Mouse (Mus musculus) urinary bladder, postnatal 10 days (tissue): Measurements from ENCODE around the gene Hps4.
"Not testable (repeated sequence)": the region's sequence is repeated elsewhere in the genome, so short reads cannot be mapped to it uniquely, and the experiment has no call there.

Experiments
- DNase-seq: peaks from one replicate; pipeline ENCODE4 v3.0.0; 2022; ENCODE audit warnings: low spot score

Hps4 gene

DNA sequence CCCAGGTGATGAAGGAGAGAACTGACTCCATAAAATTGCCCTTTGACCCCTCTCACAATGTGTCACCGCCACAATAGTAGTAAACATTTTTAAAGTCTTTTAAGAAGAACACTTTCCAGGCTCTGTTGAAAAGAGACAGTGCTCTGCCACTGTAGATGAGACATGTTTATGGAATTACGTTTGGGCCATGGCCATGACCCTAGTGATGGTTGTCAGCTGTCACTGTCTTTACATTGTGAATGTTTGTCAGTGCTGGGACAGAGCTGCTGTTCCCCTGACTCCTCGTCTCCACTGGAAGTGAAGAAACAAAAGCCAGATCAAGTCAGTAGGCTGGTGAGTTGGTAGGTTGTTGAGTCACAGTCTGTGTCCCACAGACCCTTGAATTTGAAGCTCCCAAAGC is 59.6 kb downstream of the Hps4 start:
- no peak for DNase-seq

DNA sequence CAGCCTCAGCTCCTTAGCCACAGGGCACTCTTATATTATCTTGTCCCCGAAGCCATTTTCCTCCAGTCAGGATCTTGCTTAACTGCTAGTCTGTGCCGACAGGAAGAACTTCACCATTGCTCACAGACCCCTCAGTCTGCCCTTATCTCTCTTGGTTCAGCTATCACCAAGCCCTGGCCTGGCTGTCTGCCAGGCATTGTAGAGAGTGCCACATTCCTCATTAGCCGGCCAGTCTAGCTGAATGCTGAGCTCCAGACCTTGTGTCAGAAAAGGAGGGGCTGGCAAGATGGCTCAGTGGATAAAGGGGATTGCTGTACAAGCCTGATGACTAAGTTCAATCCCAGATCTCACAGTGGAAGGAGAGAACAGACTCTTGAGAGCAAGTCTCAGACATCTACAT is 63.1 kb downstream of the Hps4 start:
- DNase-seq, result no peak

DNA sequence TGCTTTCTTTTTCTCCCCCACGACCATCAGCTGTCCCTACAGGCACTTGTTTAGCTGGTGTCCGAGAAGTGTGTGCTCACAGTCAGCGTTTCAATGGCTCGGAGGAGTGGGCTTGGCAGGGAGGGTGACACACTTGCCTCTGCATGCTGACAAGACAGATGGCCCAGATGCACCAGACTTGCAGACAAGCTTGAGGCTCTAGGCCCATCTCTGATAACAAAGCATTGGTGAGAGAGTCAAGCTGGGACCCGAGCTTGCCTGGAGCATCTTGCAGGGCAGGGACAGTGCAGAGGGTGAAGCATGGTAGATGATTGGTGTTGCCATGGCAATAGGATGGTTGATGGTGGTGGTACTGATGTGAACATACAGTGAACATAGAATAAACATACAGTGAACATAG is 66.4 kb downstream of the Hps4 start:
- DNase-seq, result no peak

DNA sequence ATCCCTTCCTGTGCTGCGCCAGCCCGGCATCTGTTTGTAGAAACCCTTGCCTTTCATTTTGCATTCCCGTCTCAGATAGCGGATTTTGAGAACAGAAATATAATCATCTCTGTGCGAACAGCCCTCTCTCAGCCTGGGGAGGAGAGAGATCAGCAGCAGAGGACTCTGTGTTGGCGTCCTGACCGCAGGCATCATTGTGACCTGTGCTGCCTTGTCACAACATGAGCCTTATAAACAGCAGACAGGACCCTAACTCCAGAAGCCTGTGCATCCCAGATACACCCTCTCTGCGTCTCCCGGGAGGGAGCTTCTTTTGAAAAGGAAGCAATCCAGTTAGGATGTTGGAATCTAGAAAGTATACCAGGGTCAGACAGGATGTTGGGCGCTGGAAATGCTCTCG is 68.2 kb downstream of the Hps4 start:
- DNase-seq, result no peak

DNA sequence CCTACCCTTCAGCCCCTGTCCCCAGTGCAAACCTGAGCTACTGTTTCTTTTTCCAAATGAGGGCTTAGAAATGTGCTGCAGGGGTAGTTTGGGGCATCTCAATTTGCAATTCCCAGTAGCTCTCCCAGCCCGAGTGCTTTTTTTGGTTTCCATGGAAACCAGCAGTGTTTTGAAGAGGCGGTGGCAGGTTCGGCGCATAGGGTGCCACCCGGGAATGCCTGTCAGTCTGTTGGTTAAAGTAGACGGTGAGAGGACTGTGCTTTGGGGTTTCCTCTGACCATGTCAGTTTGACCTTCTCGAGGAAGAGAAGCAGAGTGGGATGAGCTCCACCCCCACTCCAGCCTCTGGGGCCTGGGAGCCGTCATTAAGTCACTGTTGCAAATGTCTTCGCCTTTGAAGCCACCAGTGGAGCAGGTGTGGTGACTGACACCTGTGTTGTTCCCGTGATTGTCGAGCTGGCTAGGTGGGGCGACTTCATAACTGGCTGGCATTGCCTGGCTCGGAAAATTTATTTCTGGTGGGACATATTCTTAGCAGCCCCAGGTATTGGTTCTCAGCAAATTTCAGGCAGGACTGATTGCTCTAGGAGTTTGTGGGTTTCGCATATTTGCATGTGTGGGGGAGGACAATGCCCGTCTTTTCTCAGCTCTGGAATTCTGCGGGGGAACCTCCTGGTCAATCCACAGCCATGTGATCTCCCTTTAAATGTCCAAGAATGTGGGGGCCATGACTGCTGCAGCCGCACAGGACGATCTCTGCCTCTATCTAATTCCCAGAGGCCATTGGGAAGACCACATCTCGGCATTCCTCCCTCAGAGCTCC is 68.8 kb downstream of the Hps4 start:
- no peak for DNase-seq

DNA sequence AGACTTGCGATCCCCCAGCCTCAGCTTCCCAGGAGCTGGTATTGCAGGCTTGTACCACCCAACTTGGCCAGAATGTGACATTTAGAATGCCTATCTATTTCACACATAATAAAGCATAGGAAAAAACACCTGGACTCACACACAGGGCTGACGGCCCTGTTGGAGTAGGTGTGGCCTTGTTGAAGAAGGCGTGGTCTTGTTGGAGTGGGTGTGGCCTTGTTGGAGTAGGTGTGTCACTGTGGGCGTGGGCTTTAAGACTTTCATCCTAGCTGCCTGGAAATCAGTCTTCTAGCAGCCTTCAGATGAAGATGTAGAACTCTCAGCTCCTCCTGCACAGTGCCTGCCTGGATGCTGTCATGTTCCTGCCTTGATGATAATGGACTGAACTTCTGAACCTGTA is 69.9 kb downstream of the Hps4 start:
- not testable (repeated sequence) for DNase-seq

DNA sequence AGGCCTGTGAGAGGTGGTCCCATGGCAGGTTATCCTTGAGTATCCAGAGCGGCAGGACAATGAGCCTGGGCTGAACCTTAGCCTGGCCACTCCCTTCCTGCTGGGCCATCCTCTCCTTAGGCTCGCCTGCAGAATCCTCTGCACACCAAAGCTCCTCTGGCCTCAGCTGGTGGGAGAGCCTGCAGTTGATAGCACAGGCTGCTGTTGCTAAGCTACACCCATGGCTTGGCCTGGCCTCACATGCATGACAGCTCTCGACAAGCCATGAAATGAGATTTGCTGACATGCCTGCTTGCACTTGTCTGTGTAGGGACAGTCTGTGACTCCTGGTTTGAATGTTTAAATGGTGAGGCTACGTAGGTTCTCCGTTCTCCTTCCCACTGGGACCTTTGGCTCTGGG is 73.8 kb downstream of the Hps4 start:
- DNase-seq, result no peak

DNA sequence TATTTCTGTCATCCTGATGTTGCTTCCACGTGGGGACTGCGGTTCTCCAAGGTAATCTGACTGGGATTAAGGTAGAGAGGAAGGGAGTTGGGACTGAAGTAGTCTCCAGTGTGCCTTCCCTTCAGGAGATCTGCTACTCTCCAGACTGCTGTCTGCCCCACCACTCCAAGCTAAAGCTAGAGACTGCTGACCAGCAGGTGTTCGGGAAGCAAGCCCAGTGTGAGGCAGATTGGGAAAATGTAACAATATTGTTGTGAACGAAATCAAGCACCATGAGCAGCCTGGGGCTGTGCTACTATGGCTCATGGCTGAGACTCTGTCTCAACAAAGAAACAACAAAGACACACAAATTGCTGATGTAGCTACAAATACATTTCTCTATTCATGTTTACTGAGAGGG is 75.1 kb downstream of the Hps4 start:
- DNase-seq, result no peak

DNA sequence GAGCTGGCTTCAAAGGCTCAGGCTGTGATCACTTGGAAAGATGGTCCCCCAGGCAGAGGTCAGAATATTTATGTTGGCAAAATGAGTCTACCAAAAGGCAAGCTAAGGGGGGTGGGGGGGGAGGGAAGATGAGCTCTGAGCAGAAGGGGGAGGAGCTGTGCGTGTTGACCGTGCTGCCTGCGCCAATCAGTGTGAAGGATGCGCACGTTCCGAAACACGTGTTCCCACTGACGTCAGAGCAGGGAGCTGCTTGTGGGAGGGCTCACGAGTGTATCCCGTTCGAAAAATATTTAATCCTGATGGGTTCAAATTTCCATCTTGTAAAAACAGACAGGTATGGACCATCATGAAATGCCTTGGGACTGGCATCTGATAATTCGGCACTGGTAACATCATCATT is 76.7 kb downstream of the Hps4 start:
- no peak for DNase-seq

DNA sequence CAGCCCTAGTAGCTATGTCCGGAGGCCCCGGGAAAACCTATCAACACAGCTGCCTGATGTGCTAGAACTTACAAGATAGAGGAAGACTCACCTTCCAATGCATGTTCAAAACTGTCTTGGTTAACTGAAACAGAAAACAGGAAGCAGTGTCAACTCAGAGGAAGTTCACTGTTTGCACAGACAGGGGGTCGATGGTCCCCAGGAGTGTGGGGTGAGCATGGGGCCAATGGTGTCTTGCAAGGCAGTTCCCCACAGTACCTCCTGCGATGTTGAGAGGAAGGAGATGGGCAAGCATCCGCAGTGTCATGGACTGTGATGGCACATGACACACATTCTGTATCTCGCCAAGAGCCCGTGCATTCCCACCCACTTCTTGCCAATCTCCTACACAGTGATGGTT is 83.8 kb downstream of the Hps4 start:
- peak; percentile 6 for DNase-seq

DNA sequence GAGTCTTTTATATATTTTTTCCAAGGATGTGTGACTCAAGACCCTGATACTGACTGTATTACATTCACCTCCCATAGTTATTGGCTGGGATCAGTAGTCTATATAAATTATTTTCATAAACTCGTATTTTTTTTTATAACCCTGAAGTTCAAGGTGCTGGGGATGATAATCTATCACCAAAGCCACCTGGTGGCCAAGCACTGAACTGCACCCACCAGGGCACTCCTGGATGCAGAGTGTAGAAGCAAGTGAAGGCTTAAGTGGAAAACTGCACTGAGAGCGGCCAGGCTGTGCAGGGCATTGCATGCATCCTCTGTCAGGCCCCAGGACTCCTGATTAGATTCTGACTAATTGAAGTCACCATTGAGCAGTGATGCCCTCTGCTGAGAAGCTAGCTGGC is 84.4 kb downstream of the Hps4 start:
- DNase-seq, result peak; percentile 15
